Mouse (Mus musculus) spleen, adult 2 months (tissue): ENCODE measurements around the gene Lrrc71.

Experiments used
- CTCF ChIP-seq: fragments of 200-500 bp; IDR thresholded peaks from 2 replicates; pipeline ENCODE4 v1.5.1; 2011; ENCODE audit warnings: mild to moderate bottlenecking, inconsistent platforms; ENCODE audit not compliant: insufficient read depth, insufficient read length, insufficient replicate concordance; ENCODE audit errors: extremely low read depth
- POLR2A ChIP-seq: fragments of 200-500 bp; IDR thresholded peaks from 2 replicates; pipeline ENCODE4 v1.6.1; 2011; ENCODE audit warnings: low read depth, low read length, inconsistent platforms

DNA sequence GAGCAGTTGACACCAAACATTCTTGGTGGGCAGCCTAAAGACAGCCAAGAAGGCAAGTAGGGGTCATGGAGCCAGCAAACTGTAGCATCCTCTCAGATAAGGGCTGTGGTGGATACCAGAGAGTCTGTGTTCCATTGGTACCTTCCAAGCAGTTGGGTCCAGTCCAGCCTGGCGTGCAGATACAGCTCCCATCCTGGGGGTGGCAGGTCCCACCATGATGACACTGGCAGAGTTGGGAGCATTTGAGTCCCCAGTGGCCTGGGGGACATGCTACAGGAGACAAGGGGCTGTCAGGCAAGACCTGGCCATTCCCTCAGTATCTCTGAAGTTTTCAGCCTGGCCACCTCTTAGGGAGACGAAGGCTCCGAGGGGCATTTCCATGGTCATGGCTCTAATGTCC is 4.1 kb upstream of the Lrrc71 start:
- TF ChIP-seq CTCF (no peak), POLR2A (no peak)
